Mouse (Mus musculus) splenic B cell, adult 2 months (primary cell): ENCODE data around the gene Dera.

Source experiments
- DNase-seq: peaks from one replicate; pipeline ENCODE4 v3.0.0-alpha.2; 2011; ENCODE audit warnings: low read depth, low spot score
- H3K27me3 ChIP-seq: 2 replicates; pipeline ENCODE4 v1.6.1; 2012; ENCODE audit warnings: mild to moderate bottlenecking, low read length, moderate library complexity, mixed read lengths; ENCODE audit not compliant: control insufficient read depth, poor library complexity, insufficient read depth, severe bottlenecking
- H3K36me3 ChIP-seq: 2 replicates; pipeline ENCODE4 v1.6.1; 2012; ENCODE audit warnings: mild to moderate bottlenecking, low read length, moderate library complexity, mixed read lengths; ENCODE audit not compliant: control insufficient read depth, poor library complexity, insufficient read depth, severe bottlenecking

The Dera gene

DNA sequence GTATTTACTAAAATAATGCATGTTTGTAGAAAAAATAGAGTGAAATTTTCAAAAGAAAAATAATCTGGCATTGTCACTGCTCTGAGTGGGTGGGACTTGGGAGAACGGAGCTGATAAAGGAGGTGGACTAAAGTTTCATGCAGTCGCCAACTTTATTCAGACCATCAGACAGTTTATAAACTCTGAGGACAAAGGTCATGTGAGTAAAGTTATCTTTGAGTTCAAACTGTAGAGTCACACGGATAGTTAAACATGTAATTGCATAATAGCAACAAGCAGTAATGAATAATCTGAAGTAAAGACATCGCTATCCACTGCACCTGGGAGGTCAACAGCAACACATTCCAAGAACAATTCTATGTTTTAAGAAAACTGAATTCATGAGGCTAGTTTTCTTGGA lies 9.6 kb upstream of the Dera start:
- no peak for DNase-seq
- peaks cover 22% of the 10 kb centered on the region for H3K36me3 ChIP-seq
- H3K27me3 ChIP-seq = no peaks in the 10 kb centered on the region

- Histone ChIP-seq H3K27me3 (no peaks in the 10 kb centered on the region), H3K36me3 (peaks cover 17% of the 10 kb centered on the region)
- DNase-seq = peak; percentile 66
Measured at GRCm38 (mm10) chr6:137747174-137747928, 7.0 kb upstream of the Dera start.

- DNase-seq = no peak
- no peaks in the 10 kb centered on the region for H3K27me3 ChIP-seq
- peaks cover 6% of the 10 kb centered on the region; the same call in 1 of the 2 replicates for H3K36me3 ChIP-seq
Measured at GRCm38 (mm10) chr6:137751551-137752274, 2.6 kb upstream of the Dera start.

DNA sequence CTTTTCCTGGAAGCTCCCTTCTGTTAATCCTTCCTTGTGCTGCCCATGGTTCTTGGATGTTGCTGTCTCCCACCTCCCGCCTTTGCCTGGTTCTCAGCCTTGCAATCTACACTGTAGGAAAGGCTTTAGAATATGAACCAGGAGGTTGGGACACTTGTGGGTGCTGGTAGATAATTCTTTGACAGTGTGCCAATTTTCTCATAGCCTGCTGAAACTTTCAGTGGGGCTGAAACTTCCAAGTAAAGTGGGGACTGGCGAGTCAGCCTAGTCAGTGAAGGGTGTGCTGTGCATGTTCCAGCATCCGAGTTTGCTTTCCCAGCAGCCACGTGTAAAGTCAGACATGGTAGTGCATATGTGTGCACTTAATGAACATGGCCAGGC lies 2.1 kb upstream of the Dera start:
- Histone ChIP-seq H3K27me3 (no peaks in the 10 kb centered on the region), H3K36me3 (peaks cover 6% of the 10 kb centered on the region; the same call in 1 of the 2 replicates)
- DNase-seq = no peak

DNA sequence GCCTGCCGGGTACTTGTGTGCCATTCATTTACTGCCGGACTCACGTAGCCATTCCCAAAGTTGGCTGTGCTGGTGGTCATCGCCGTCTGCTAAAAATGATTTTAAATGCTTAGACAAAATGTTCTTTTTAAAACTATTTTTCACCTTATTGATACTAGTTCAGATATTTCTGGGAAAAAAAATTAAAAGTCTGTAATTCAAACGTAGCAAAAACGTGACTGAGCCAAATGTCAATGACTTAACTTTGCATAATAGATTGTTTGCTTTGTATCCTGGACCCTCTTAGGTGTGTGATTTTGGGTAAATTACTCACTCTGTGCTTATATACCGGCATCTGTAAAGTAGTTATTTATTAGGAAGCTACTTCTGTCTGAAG lies 499 bp downstream of the Dera start:
- DNase-seq = no peak
- no peaks in the 10 kb centered on the region for H3K27me3 ChIP-seq
- no peaks in the 10 kb centered on the region for H3K36me3 ChIP-seq

DNA sequence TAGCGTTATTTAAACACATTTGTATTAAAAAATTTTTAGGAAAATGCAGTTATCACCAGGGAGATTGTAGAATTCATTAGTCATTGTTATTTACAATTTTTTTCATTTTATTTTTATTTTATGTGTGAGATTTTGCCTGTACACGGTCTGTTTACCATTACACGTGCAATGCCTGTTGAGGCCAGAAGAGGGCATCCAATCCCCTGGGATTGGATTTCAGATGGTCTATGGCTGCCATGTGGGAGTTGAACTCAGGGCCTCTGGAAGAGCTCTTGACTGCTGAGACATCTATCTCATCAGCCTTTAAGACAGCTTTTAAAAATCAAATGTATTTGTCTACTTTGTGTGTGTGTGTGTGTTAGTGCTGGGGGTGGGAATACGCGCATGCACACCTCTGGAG lies 2.0 kb downstream of the Dera start:
- peak; percentile 61 for DNase-seq
- H3K27me3 ChIP-seq = no peaks in the 10 kb centered on the region
- no peaks in the 10 kb centered on the region for H3K36me3 ChIP-seq

- DNase-seq = no peak
- Histone ChIP-seq H3K36me3 (no peaks in the 10 kb centered on the region), H3K27me3 (no peaks in the 10 kb centered on the region)
Measured at GRCm38 (mm10) chr6:137757891-137758290, 3.5 kb downstream of the Dera start.

DNA sequence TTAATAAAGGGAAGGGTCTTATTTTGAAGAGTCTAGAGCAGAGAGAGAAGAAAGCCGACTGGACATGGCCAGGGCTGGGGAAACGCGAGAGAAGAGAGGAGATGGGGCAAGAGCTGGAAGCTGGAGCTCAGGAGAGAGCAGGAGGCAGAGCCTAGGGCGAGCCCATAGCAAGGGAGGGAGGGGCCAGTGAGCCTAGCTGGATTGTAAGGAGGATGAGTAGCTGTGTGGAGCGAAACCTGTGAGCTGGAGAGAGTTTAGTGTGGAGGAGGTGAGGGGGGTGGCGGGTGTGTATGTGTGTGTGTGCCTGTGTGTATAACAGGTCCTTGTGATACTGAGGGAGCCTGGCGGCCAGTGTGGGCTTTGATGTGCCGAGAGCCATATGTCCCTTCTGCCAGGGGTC lies 5.3 kb downstream of the Dera start:
- H3K36me3 ChIP-seq = no peaks in the 10 kb centered on the region
- no peak for DNase-seq
- no peaks in the 10 kb centered on the region for H3K27me3 ChIP-seq

- no peak for DNase-seq
- Histone ChIP-seq H3K27me3 (no peaks in the 10 kb centered on the region), H3K36me3 (no peaks in the 10 kb centered on the region)
Measured at GRCm38 (mm10) chr6:137760966-137761365, 6.6 kb downstream of the Dera start.

GRCm38 (mm10) chr6:137764572-137765210 lies 10.3 kb downstream of the Dera start:
- no peaks in the 10 kb centered on the region for H3K36me3 ChIP-seq
- no peaks in the 10 kb centered on the region for H3K27me3 ChIP-seq

DNA sequence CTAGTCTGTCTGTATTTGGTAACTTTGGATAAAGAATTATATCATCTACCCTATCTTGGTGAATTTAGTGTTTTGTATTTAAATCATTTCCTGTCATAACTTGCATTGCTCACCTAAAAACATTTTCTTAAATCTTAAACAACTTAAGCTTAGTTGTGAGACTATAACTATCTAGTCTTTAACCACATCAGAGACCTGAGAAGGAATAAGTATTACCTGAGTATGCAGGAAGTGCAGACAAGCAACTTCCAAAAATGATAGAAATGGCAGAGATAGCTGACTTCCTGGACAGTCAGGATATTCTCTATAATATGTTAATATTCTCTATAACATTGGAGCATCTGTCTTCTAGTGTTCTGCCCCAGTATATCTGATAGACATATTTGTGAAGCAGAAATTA lies 11.8 kb downstream of the Dera start:
- no peak for DNase-seq
- H3K27me3 ChIP-seq = no peaks in the 10 kb centered on the region
- H3K36me3 ChIP-seq = no peaks in the 10 kb centered on the region

More at GRCm38 (mm10) chr6:137764572-137765210, 10.3 kb downstream of the Dera start:
- no peak for DNase-seq

DNA sequence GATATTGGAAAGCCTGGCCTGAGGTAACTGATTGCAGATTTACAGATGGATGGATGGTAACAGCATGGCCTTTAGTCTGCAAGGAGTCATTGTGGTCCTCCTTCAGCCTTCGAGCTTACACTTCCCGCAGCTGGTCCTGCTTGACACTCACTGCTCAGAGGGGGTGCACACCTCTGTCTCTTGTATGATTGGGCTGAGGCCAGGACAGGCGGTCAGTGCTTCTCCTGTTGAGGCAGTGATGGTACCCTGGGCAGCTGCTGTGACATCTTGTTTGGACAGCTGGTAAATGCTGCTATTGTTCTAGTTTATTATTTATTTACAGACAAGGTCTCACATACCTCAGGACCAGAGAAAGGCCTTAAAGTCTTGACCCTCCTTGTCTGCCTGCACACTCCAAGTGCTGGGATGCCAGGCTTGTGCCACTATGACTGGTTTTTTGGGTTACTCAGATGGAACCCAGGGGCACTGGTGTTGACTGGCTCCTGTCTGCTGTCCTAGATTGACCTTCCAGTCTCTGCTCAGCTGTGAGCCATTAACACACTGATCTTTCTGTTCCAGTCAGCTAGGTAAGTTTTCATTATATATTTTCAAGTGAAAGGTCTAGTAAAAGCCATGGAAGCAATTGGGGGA lies 17.4 kb downstream of the Dera start:
- DNase-seq = no peak
- Histone ChIP-seq H3K36me3 (no peaks in the 10 kb centered on the region), H3K27me3 (no peaks in the 10 kb centered on the region)

DNA sequence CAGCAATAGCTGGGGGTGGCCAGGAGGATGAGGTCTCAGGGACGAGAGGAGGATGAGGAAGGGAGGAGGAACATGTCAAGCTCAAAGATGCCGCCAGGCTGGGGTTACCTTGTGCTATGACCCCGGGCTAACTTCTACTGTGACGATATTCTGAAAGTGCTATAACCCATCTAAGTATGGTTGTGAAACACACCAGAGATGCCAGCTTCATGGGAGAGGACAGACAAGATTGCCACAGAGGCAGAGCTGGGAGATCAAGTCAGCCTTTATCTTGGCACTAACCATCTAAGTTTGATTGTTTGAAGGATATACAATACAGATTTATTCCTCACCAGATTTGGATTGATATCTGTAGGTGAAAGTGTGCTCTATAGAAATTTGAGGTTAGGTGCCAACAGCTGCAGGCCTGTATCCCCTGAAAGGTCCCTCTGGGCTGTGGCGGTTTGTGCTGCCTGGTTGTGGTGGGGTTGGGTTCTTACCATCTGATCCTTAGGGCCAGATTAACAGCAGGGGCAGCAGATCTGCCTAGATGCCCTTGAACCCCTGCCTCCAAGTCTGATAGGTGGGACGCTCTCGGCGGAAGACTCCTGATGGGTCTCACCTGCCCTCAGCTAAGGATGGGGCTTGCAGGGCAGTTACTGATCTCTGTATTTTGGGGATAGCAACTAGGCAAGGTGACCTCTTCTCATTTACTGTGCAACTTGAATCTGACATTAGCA lies 18.7 kb downstream of the Dera start:
- H3K27me3 ChIP-seq = no peaks in the 10 kb centered on the region
- H3K36me3 ChIP-seq = no peaks in the 10 kb centered on the region
- no peak for DNase-seq

GRCm38 (mm10) chr6:137773637-137774028 lies 19.3 kb downstream of the Dera start:
- DNase-seq = no peak
- H3K27me3 ChIP-seq = no peaks in the 10 kb centered on the region
- H3K36me3 ChIP-seq = 0 out of 2 replicates have a peak, but pooled peaks cover 2% of the 10 kb centered on the region
